Mouse (Mus musculus) spleen, adult 2 months (tissue): ENCODE results near the gene Mtrex.

Source experiments
- CTCF ChIP-seq: fragments of 200-500 bp; IDR thresholded peaks from 2 replicates; pipeline ENCODE4 v1.5.1; 2011; ENCODE audit warnings: mild to moderate bottlenecking, inconsistent platforms; ENCODE audit not compliant: insufficient read depth, insufficient read length, insufficient replicate concordance; ENCODE audit errors: extremely low read depth
- POLR2A ChIP-seq: fragments of 200-500 bp; IDR thresholded peaks from 2 replicates; pipeline ENCODE4 v1.6.1; 2011; ENCODE audit warnings: low read depth, low read length, inconsistent platforms

GRCm38 (mm10) chr13:112837621-112838155 lies 89.5 kb downstream of the Mtrex start:
- TF ChIP-seq CTCF (no peak), POLR2A (no peak)
